Comparison of ENCODE assay signal across 9 mouse cellular contexts in the genomic region with DNA sequence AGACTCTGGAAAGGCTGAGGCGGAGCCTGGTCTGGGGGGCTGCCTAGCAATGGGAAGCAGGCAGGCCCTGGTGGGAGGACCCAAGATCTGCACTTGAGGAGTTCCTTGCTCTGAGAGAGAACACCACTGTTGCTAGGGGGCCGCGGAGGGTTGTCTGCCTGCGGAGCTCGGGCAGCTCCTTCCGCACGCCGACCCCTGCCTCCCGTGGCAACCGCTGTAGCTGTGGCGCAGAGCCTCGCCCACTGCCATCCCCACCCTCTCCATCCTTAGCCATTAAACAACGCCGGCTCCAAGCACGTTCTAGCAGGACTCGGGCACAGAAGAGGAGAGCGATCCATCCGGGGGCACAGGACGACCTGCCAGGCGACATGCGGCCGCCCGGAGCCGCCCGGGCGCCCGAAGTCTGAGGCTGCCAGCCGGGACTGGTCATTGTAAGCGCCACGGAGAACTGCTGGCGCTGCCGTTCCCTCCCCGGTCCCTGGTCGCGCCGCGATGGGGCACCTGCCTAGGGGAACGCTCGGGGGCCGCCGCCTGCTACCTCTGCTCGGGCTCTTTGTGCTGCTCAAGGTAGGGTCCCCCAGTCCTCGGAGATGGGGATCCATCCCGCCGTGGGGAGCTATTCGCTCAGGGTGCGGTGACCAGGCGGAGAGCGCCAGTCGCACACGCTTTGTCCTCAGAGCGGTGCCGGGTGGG. TPM values are rescaled to one million over a fixed set of nuclear protein-coding genes. Genes with fewer than 3 reads are reported as not detected.
A peak's percentile ranks its signal among the peaks of the same experiment; 100 is the strongest.
DNase-seq lines count a peak whose midpoint lies in the region; ATAC-seq and TF ChIP-seq lines count a peak whose summit lies in the region.
"Had no signal": no experiment of that assay in that cellular context is flagged by ENCODE, and none has a peak within 500 bp of the region (broad histone marks: within the 10 kb centered on the region; RNA-seq: fewer than 3 reads in every experiment).

A gene (plus strand): TSS at position 126 of the 693 bp plus-strand sequence.

- no peak for TF ChIP-seq CTCF in gastrocnemius, adult 2 months (IDR thresholded peaks at IDR 0.05)

- no peaks in the 10 kb centered on the region for H3K9me3 ChIP-seq in forebrain, embryonic 12.5 days
- H3K9me3 ChIP-seq in liver, embryonic 13.5 days (replicated peaks): no peaks in the 10 kb centered on the region

- H3K36me3 ChIP-seq in forebrain, embryonic 12.5 days (replicated peaks): no peaks in the 10 kb centered on the region
- H3K36me3 ChIP-seq in liver, embryonic 13.5 days: no peaks in the 10 kb centered on the region
- H3K36me3 ChIP-seq: G1E had no signal

- H3K4me3 ChIP-seq in gastrocnemius, adult 2 months: peak within 1 kb of the TSS; percentile 35; the same call in 1 of the 2 replicates
- H3K4me3 ChIP-seq in forebrain, embryonic 12.5 days (replicated peaks): peak within 1 kb of the TSS; percentile 59
- 0 out of 2 replicates have a peak within 1 kb of the TSS, but pooled peaks have one; percentile 3 for H3K4me3 ChIP-seq in liver, embryonic 13.5 days (replicated peaks)

- intact Hi-C loops in gastrocnemius, adult 2 months (cut with DNase I): no loop called here

- no peak within 1 kb of the TSS for H3K27ac ChIP-seq in gastrocnemius, adult 2 months
- peak within 1 kb of the TSS; percentile 89 for H3K27ac ChIP-seq in forebrain, embryonic 12.5 days
- H3K27ac ChIP-seq in liver, embryonic 13.5 days: no peak within 1 kb of the TSS

- peak; percentile 89 for ATAC-seq in forebrain, embryonic 12.5 days (ENCODE audit: low FRiP score)
- ATAC-seq in liver, embryonic 13.5 days (ENCODE audit: low read depth): no peak

- no peak for DNase-seq in gastrocnemius, adult 2 months
- DNase-seq in gastrocnemius, adult 8-10 months (ENCODE audit: low spot score in 2 of 2): no peak
- peak; percentile 78 for DNase-seq in R1 (ENCODE audit: low read depth, low spot score)
- peak; percentile 7 for DNase-seq in kidney, postnatal 14 days
- no peak for DNase-seq in liver, embryonic 13.5 days
- DNase-seq in right cerebral cortex, postnatal 36 days (ENCODE audit: low spot score in 2 of 2): peak; percentile 32 to 38
- no peak for DNase-seq in c-Kit-positive CD71-positive TER-119-positive erythroid progenitor cells, embryonic 14.5 days (ENCODE audit: low spot score)

- WGBS in forebrain, embryonic 12.5 days: under 1% methylated on average over 52 of the region's 53 CpGs
- WGBS in liver, embryonic 13.5 days (ENCODE audit: insufficient replicate concordance): 2% methylated on average over 43 of the region's 53 CpGs

- H3K27me3 ChIP-seq in forebrain, embryonic 12.5 days: peaks cover 5% of the 10 kb centered on the region; the same call in 1 of the 2 replicates
- H3K27me3 ChIP-seq in liver, embryonic 13.5 days: peaks cover 27% of the 10 kb centered on the region

- H3K4me2 ChIP-seq in forebrain, embryonic 12.5 days: peak within 1 kb of the TSS; percentile 87
- peak within 1 kb of the TSS; percentile 34 for H3K4me2 ChIP-seq in liver, embryonic 13.5 days

- peak within 1 kb of the TSS; percentile 77 for H3K9ac ChIP-seq in forebrain, embryonic 12.5 days
- no peak within 1 kb of the TSS for H3K9ac ChIP-seq in liver, embryonic 13.5 days

- peaks cover 10% of the 10 kb centered on the region; the same call in 1 of the 2 replicates for H3K4me1 ChIP-seq in forebrain, embryonic 12.5 days
- H3K4me1 ChIP-seq in liver, embryonic 13.5 days (replicated peaks): no peaks in the 10 kb centered on the region

RNA-seq across cellular contexts. Expression of the gene that starts here (rescaled TPM):
- total RNA-seq in gastrocnemius, adult 2 months (2021): under 1 TPM; 0.26 to 0.73 TPM
- total RNA-seq in gastrocnemius, adult 8-10 months (2022): under 1 TPM; 0.29 to 0.86 (median 0.47) TPM
- 23.2 and 26.4 TPM in 2 replicates for polyA plus RNA-seq in forebrain, embryonic 12.5 days (2016; fragmentation: Nextera tagmentation; extraction: Ambion mirVana)
- 0.32 and 0.44 TPM in 2 replicates for polyA plus RNA-seq in liver, embryonic 13.5 days (2015; fragmentation: Nextera tagmentation; extraction: Ambion mirVana)
- polyA plus RNA-seq: G1E had no signal

Comparison
In these comparisons a context has a peak if more than half of its experiments do, and no peak if none do; other contexts are left out.
1. RNA of the gene that starts here (polyA plus RNA-seq): 23.2 to 26.4 TPM in forebrain, embryonic 12.5 days; 0.32 to 0.44 TPM in liver, embryonic 13.5 days; every median in the first group is over 10 times any median in the second.
2. DNase-seq: peak in R1 (single experiment), kidney, postnatal 14 days (single experiment) and right cerebral cortex, postnatal 36 days (2 of 2); none in gastrocnemius, adult 2 months (single experiment), gastrocnemius, adult 8-10 months (0 of 2), liver, embryonic 13.5 days (single experiment) and c-Kit-positive CD71-positive TER-119-positive erythroid progenitor cells, embryonic 14.5 days (single experiment).
3. H3K4me3 ChIP-seq: peak in every context shown above with its lines; median percentile 59 in forebrain, embryonic 12.5 days; 35 in gastrocnemius, adult 2 months; 3 in liver, embryonic 13.5 days.